10 mouse cellular contexts compared by ENCODE assay signal in the genomic region with DNA sequence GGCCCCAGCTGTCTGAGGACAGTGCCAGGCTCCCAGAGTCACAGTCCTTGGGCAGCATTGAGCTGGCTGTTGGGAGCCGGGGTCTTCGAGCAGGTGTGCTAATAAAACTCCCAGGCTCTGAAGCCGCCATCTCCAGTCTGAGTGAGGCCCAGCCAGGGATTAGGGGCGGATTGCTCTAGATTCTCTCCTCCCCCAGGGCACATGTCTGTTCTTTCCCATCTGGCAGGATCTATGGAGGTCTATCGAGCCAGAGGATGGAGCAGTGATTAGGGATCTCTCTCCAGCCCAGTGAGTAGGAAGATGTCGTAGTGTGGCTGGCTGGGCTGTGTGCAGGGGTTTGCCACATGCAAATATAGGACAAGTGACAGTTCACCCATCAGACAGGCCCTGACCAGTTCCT. TPM values are rescaled to one million over a fixed set of nuclear protein-coding genes. Genes with fewer than 3 reads are reported as not detected.
DNase-seq lines count a peak whose midpoint lies in the region; ATAC-seq and TF ChIP-seq lines count a peak whose summit lies in the region.
"Had no signal": no experiment of that assay in that cellular context is flagged by ENCODE, and none has a peak within 500 bp of the region (broad histone marks: within the 10 kb centered on the region; RNA-seq: fewer than 3 reads in every experiment).

No protein-coding gene starts in this region.

- H3K9me3 ChIP-seq in lung, embryonic 14.5 days (ENCODE audit: low read depth, low read length): no peaks in the 10 kb centered on the region
- H3K9me3 ChIP-seq in hindbrain, embryonic 11.5 days (ENCODE audit: control insufficient read depth, low read length): no peaks in the 10 kb centered on the region
- no peaks in the 10 kb centered on the region for H3K9me3 ChIP-seq in midbrain, embryonic 13.5 days
- H3K9me3 ChIP-seq: kidney, embryonic 15.5 days had no signal

- peaks cover 13% of the 10 kb centered on the region; the same call in 1 of the 2 replicates for H3K36me3 ChIP-seq in lung, embryonic 14.5 days (ENCODE audit: insufficient read depth)
- H3K36me3 ChIP-seq in hindbrain, embryonic 11.5 days (ENCODE audit: control insufficient read depth, insufficient read depth, low read length): no peaks in the 10 kb centered on the region
- H3K36me3 ChIP-seq in midbrain, embryonic 13.5 days: peaks cover 28% of the 10 kb centered on the region

- peaks cover 3% of the 10 kb centered on the region; the same call in 1 of the 2 replicates for H3K4me1 ChIP-seq in lung, embryonic 14.5 days (ENCODE audit: insufficient read depth)
- peaks cover 7% of the 10 kb centered on the region for H3K4me1 ChIP-seq in hindbrain, embryonic 11.5 days (replicated peaks; ENCODE audit: control insufficient read depth, insufficient read depth, low read length)
- peaks cover 42% of the 10 kb centered on the region for H3K4me1 ChIP-seq in midbrain, embryonic 13.5 days (replicated peaks)

- H3K4me2 ChIP-seq in lung, embryonic 14.5 days: peak overlapping the region; percentile 7; the same call in 1 of the 2 replicates
- no peak overlapping the region for H3K4me2 ChIP-seq in hindbrain, embryonic 11.5 days (replicated peaks; ENCODE audit: low read depth, low read length)
- H3K4me2 ChIP-seq in midbrain, embryonic 13.5 days (replicated peaks): no peak overlapping the region
- H3K4me2 ChIP-seq: kidney, embryonic 15.5 days had no signal

- peak overlapping the region; percentile 5; the same call in 1 of the 2 replicates for H3K4me3 ChIP-seq in lung, embryonic 14.5 days (ENCODE audit: low read depth, low read length)
- H3K4me3 ChIP-seq in hindbrain, embryonic 11.5 days (ENCODE audit: low read depth, low read length): no peak overlapping the region
- H3K4me3 ChIP-seq in midbrain, embryonic 13.5 days (replicated peaks): no peak overlapping the region
- H3K4me3 ChIP-seq: kidney, embryonic 15.5 days; myocyte had no signal

- H3K9ac ChIP-seq in lung, embryonic 14.5 days: peak overlapping the region; percentile 11; the same call in 1 of the 2 replicates
- H3K9ac ChIP-seq in hindbrain, embryonic 11.5 days (ENCODE audit: low read depth, low read length): peak overlapping the region; percentile 16; the same call in 1 of the 2 replicates
- H3K9ac ChIP-seq in midbrain, embryonic 13.5 days (replicated peaks): peak overlapping the region; percentile 32
- H3K9ac ChIP-seq: kidney, embryonic 15.5 days had no signal

- 86% methylated on average over 6 of the region's 6 CpGs for WGBS in lung, embryonic 14.5 days
- 82% methylated on average over 6 of the region's 6 CpGs for WGBS in hindbrain, embryonic 11.5 days
- WGBS in midbrain, embryonic 13.5 days: 64% methylated on average over 6 of the region's 6 CpGs

- no peak for ATAC-seq in cerebellum, adult (ENCODE audit: insufficient number of reproducible peaks, low FRiP score, low TSS enrichment)
- ATAC-seq in lung, embryonic 14.5 days (ENCODE audit: insufficient read depth): no peak
- ATAC-seq in hindbrain, embryonic 11.5 days (ENCODE audit: low FRiP score): no peak
- ATAC-seq in midbrain, embryonic 13.5 days: 0 out of 2 replicates have a peak, but pooled peaks have one; percentile 5

- DNase-seq in cerebellum, adult 9-11 months: peak; percentile 43
- no peak for DNase-seq in lung, embryonic 14.5 days
- DNase-seq in lung, postnatal 36 days: no peak
- DNase-seq in hindbrain, embryonic 11.5 days (ENCODE audit: low spot score): no peak
- DNase-seq in thymus, adult 18-20 months: no peak
- no peak for DNase-seq in right cerebral cortex, adult 18-20 months

- no peak for TF ChIP-seq CTCF in lung, embryonic 14.5 days (IDR thresholded peaks at IDR 0.05; ENCODE audit: low read depth)

- H3K27ac ChIP-seq in lung, embryonic 14.5 days (ENCODE audit: low read depth): no peak overlapping the region; the same call in 1 of the 2 replicates
- no peak overlapping the region for H3K27ac ChIP-seq in hindbrain, embryonic 11.5 days (ENCODE audit: low read depth, low read length)
- H3K27ac ChIP-seq in midbrain, embryonic 13.5 days: peak overlapping the region; percentile 32; the same call in 1 of the 2 replicates
- H3K27ac ChIP-seq: kidney, embryonic 15.5 days had no signal

- H3K27me3 ChIP-seq in lung, embryonic 14.5 days (ENCODE audit: insufficient read depth, low read length): no peaks in the 10 kb centered on the region
- H3K27me3 ChIP-seq in hindbrain, embryonic 11.5 days (ENCODE audit: control insufficient read depth, insufficient read depth, low read length): no peaks in the 10 kb centered on the region
- no peaks in the 10 kb centered on the region for H3K27me3 ChIP-seq in midbrain, embryonic 13.5 days
- H3K27me3 ChIP-seq: kidney, embryonic 15.5 days had no signal

RNA-seq across cellular contexts. Expression of a gene that starts 24.1 kb away (rescaled TPM):
- polyA plus RNA-seq in lung, embryonic 14.5 days (2014; fragmentation: Nextera tagmentation; extraction: Ambion mirVana): 8.2 and 10.3 TPM in 2 replicates
- polyA plus RNA-seq in hindbrain, embryonic 11.5 days (2014; fragmentation: Nextera tagmentation; extraction: Ambion mirVana): 12.0 and 14.1 TPM in 2 replicates
- 21.0 and 26.1 TPM in 2 replicates for polyA plus RNA-seq in midbrain, embryonic 13.5 days (2015; fragmentation: Nextera tagmentation; extraction: Ambion mirVana)

RNA-seq across cellular contexts. Expression of a gene that starts 50.4 kb away (rescaled TPM):
- polyA plus RNA-seq in lung, embryonic 14.5 days (2014; fragmentation: Nextera tagmentation; extraction: Ambion mirVana): 16.0 and 18.4 TPM in 2 replicates
- polyA plus RNA-seq in hindbrain, embryonic 11.5 days (2014; fragmentation: Nextera tagmentation; extraction: Ambion mirVana): 11.5 and 12.3 TPM in 2 replicates
- 10.9 and 12.9 TPM in 2 replicates for polyA plus RNA-seq in midbrain, embryonic 13.5 days (2015; fragmentation: Nextera tagmentation; extraction: Ambion mirVana)

RNA-seq across cellular contexts. Expression of a gene that starts 51.0 kb away (rescaled TPM):
- polyA plus RNA-seq in lung, embryonic 14.5 days (2014; fragmentation: Nextera tagmentation; extraction: Ambion mirVana): 13.5 and 15.4 TPM in 2 replicates
- polyA plus RNA-seq in hindbrain, embryonic 11.5 days (2014; fragmentation: Nextera tagmentation; extraction: Ambion mirVana): 33.1 and 39.3 TPM in 2 replicates
- polyA plus RNA-seq in midbrain, embryonic 13.5 days (2015; fragmentation: Nextera tagmentation; extraction: Ambion mirVana): 53.5 and 56.3 TPM in 2 replicates
